Mouse (Mus musculus): Measurements from ENCODE around the gene Hykk. TPM values are rescaled to one million over a fixed set of nuclear protein-coding genes. Genes with fewer than 3 reads are reported as not detected.

The Hykk gene
- total and polyA plus RNA-seq, 3 experiments: not detected

- Histone ChIP-seq H3K4me1 (ENCODE audit: control insufficient read depth in 1 of 2, insufficient read depth in 2 of 2, low read length in 2 of 2) (no peaks in the 10 kb centered on the region), H3K36me3 (ENCODE audit: control insufficient read depth in 1 of 2, insufficient read depth in 2 of 2, low read length in 2 of 2) (peaks cover 2 to 4% of the 10 kb centered on the region in 2 experiments; a peak in 2 of 4 replicates), H3K27ac (ENCODE audit: control insufficient read depth, low read depth, low read length) (no peak overlapping the region), H3K4me3 (ENCODE audit: control insufficient read depth in 1 of 2, insufficient read depth in 1 of 2, low read depth in 2 of 2, low read length in 2 of 2) (no peak overlapping the region), H3K79me2 (ENCODE audit: control insufficient read depth, insufficient read depth, low read length, poor library complexity) (no peaks in the 10 kb centered on the region), H3K9ac (ENCODE audit: control insufficient read depth, low read depth, low read length, poor library complexity, severe bottlenecking) (no peak overlapping the region), H3K9me3 (replicated peaks; ENCODE audit: insufficient read depth, low read length) (no peaks in the 10 kb centered on the region), H3K27me3 (ENCODE audit: control insufficient read depth in 1 of 2, insufficient read depth in 2 of 2, low read length in 2 of 2) (peaks cover 6 to 8% of the 10 kb centered on the region in 2 experiments)
- TF ChIP-seq POLR2AphosphoS2 (IDR thresholded peaks at IDR 0.05; ENCODE audit: low read length) (no peak), TBP (IDR thresholded peaks at IDR 0.05; ENCODE audit: low read depth, low read length) (no peak), GABPA (IDR thresholded peaks at IDR 0.05; ENCODE audit: low read depth, low read length) (no peak), CTCF (IDR thresholded peaks at IDR 0.05 in 2 of 3, conservative IDR thresholded peaks at IDR 0.05 in 1 of 3; ENCODE audit: control insufficient read depth in 1 of 3, insufficient read depth in 1 of 3, low read depth in 2 of 3, low read length in 3 of 3, poor library complexity in 1 of 3, severe bottlenecking in 1 of 3) (no peak), TAL1 (IDR thresholded peaks at IDR 0.05; ENCODE audit: low read length) (no peak), HCFC1 (IDR thresholded peaks at IDR 0.05; ENCODE audit: low read depth, low read length) (no peak), ZKSCAN1 (IDR thresholded peaks at IDR 0.05; ENCODE audit: low read depth, low read length) (no peak), MEF2A (IDR thresholded peaks at IDR 0.05; ENCODE audit: extremely low read depth, insufficient replicate concordance, low read depth, low read length, poor library complexity, severe bottlenecking) (no peak), POLR2A (IDR thresholded peaks at IDR 0.05; ENCODE audit: control insufficient read depth in 1 of 2, insufficient read depth in 1 of 2, low read depth in 1 of 2, low read length in 2 of 2, poor library complexity in 1 of 2) (no peak), SMC3 (IDR thresholded peaks at IDR 0.05; ENCODE audit: low read depth, low read length) (no peak), RAD21 (IDR thresholded peaks at IDR 0.05; ENCODE audit: low read depth, low read length) (no peak), MYB (IDR thresholded peaks at IDR 0.05; ENCODE audit: low read depth, low read length) (no peak)
- DNase-seq (ENCODE audit: low read depth, low spot score): no peak
Observed at GRCm38 (mm10) chr9:54916401-54916800, 682 bp upstream of the Hykk start.

GRCm38 (mm10) chr9:54918191-54918590, 1.1 kb downstream of the Hykk start:
- Histone ChIP-seq H3K9me3 (replicated peaks; ENCODE audit: insufficient read depth, low read length) (no peaks in the 10 kb centered on the region), H3K27ac (ENCODE audit: control insufficient read depth, low read depth, low read length) (no peak overlapping the region), H3K4me1 (ENCODE audit: control insufficient read depth in 1 of 2, insufficient read depth in 2 of 2, low read length in 2 of 2) (no peaks in the 10 kb centered on the region), H3K36me3 (ENCODE audit: control insufficient read depth in 1 of 2, insufficient read depth in 2 of 2, low read length in 2 of 2) (no peaks in the 10 kb centered on the region), H3K79me2 (ENCODE audit: control insufficient read depth, insufficient read depth, low read length, poor library complexity) (no peaks in the 10 kb centered on the region), H3K4me3 (ENCODE audit: control insufficient read depth in 1 of 2, insufficient read depth in 1 of 2, low read depth in 2 of 2, low read length in 2 of 2) (no peak overlapping the region), H3K9ac (ENCODE audit: control insufficient read depth, low read depth, low read length, poor library complexity, severe bottlenecking) (no peak overlapping the region), H3K27me3 (ENCODE audit: control insufficient read depth in 1 of 2, insufficient read depth in 2 of 2, low read length in 2 of 2) (peaks cover 8% of the 10 kb centered on the region in 2 experiments)
- no peak for TF ChIP-seq TCF12 (IDR thresholded peaks at IDR 0.05; ENCODE audit: low read depth, low read length)
- TF ChIP-seq MYB (IDR thresholded peaks at IDR 0.05; ENCODE audit: low read depth, low read length): no peak
- no peak for TF ChIP-seq NELFE (IDR thresholded peaks at IDR 0.05; ENCODE audit: low read depth, low read length)
- TF ChIP-seq MAFK (IDR thresholded peaks at IDR 0.05; ENCODE audit: borderline replicate concordance, low read depth, low read length): no peak
- no peak for TF ChIP-seq HCFC1 (IDR thresholded peaks at IDR 0.05; ENCODE audit: low read depth, low read length)
- TF ChIP-seq ZNF384 (IDR thresholded peaks at IDR 0.05; ENCODE audit: low read depth, low read length): no peak
- no peak for TF ChIP-seq MAX (IDR thresholded peaks at IDR 0.05; ENCODE audit: low read length)
- TF ChIP-seq ZMIZ1 (IDR thresholded peaks at IDR 0.05; ENCODE audit: low read depth, low read length): no peak
- no peak for DNase-seq (ENCODE audit: low read depth, low spot score)
